Mouse (Mus musculus) intestine, embryonic 14.5 days (tissue): ENCODE measurements at regions not wholly inside any gene's neighbourhood (a gene's known extent, or its start where the extent isn't known, plus 50 kb on each side); places are given as distances from the start of the nearest gene placed in this dataset.
A peak's percentile ranks its signal among the peaks of the same experiment; 100 is the strongest.

ENCODE experiments used
- ATAC-seq: fragments of 200-750 bp; cut with Nextera tagmentation; replicated peaks from 2 replicates; pipeline ENCODE4 v1.8.0; 2017; ENCODE audit warnings: low read depth, moderate number of reproducible peaks, moderate TSS enrichment, moderate library complexity; ENCODE audit not compliant: low FRiP score, low TSS enrichment
- DNase-seq: peaks from one replicate; pipeline ENCODE4 v3.0.0-alpha.2; 2018; ENCODE audit warnings: low spot score
- H3K27ac ChIP-seq: fragments of 300-500 bp; sonication (generic); 2 replicates; pipeline ENCODE4 v1.5.1; 2014; ENCODE audit warnings: low read depth, mild to moderate bottlenecking, control low read depth
- H3K27me3 ChIP-seq: fragments of 300-500 bp; sonication (generic); replicated peaks from 2 replicates; pipeline ENCODE4 v1.6.1; 2014; ENCODE audit warnings: low read length, control low read depth; ENCODE audit not compliant: control insufficient read depth, insufficient read depth
- H3K36me3 ChIP-seq: fragments of 300-500 bp; sonication (generic); 2 replicates; pipeline ENCODE4 v1.6.1; 2014; ENCODE audit warnings: low read length, control low read depth; ENCODE audit not compliant: control insufficient read depth, insufficient read depth
- H3K4me1 ChIP-seq: fragments of 300-500 bp; sonication (generic); replicated peaks from 2 replicates; pipeline ENCODE4 v1.6.1; 2014; ENCODE audit warnings: low read length, control low read depth, mixed read lengths; ENCODE audit not compliant: control insufficient read depth, insufficient read depth
- H3K4me2 ChIP-seq: fragments of 300-500 bp; sonication (generic); 2 replicates; pipeline ENCODE4 v1.6.1; 2014; ENCODE audit warnings: low read length
- H3K4me3 ChIP-seq: fragments of 300-500 bp; sonication (generic); 2 replicates; pipeline ENCODE4 v1.5.1; 2014; ENCODE audit warnings: low read depth, low read length, control low read depth, mixed read lengths
- H3K9ac ChIP-seq: fragments of 300-500 bp; sonication (generic); 2 replicates; pipeline ENCODE4 v1.6.1; 2014; ENCODE audit warnings: mild to moderate bottlenecking, low read length
- H3K9me3 ChIP-seq: fragments of 300-500 bp; sonication (generic); 2 replicates; pipeline ENCODE4 v1.6.1; 2016; ENCODE audit warnings: low read length, control low read depth; ENCODE audit not compliant: control insufficient read depth
- WGBS: fragments of 180-500 bp; shearing (Covaris S2); extraction: QIAGEN DNeasy Blood & Tissue Kit; methylation state at CpG from one replicate; pipeline ENCODE4 v1.1.7; 2014; 5-methylcytosine and 5-hydroxymethylcytosine counted together

DNA sequence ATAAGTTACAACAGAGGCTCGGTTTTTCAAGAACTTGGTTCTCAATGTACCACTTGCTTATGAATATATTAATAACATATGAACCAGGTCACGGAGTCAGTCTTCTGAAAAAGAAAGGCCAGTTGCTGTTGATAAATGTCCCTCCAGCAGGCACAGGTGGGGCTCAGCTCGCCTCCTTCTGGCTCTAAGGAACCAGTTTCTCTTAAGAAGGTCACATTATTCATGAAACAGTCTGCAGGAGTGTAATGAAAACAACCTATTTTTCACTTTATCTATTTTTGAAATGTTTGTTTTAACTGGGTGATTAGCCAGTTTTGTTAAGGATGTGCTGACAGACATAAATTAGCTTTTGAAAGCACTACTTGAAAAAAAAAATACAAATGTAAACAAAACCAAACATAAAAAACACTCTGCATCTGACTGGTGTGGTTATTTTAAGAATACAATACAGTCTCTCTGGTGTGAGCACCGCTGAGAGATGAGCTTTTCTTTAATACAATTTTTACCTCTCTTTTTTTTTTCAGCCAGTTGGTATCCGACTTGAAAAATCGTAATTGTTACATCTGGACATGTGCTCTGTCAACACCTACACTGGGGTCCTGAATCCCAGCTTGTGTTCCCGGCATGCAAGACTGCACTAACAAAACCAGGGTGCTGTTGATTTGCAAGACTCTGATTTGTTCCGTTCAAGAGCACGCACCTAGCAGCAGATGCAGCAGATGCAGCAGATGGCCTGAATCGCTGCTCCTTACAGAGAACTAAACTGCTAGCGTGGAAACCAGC, 651.8 kb downstream of the Ntrk3 start:
- 21% methylated on average over 11 of the region's 11 CpGs for WGBS
- DNase-seq: no peak
- Histone ChIP-seq H3K4me2 (peak overlapping the region; percentile 32), H3K9me3 (no peaks in the 10 kb centered on the region), H3K27ac (peak overlapping the region; percentile 45; the same call in 1 of the 2 replicates), H3K4me1 (peaks cover 13% of the 10 kb centered on the region; the same call in 1 of the 2 replicates), H3K4me3 (no peak overlapping the region), H3K9ac (no peak overlapping the region), H3K27me3 (no peaks in the 10 kb centered on the region), H3K36me3 (no peaks in the 10 kb centered on the region)
- ATAC-seq: no peak

DNA sequence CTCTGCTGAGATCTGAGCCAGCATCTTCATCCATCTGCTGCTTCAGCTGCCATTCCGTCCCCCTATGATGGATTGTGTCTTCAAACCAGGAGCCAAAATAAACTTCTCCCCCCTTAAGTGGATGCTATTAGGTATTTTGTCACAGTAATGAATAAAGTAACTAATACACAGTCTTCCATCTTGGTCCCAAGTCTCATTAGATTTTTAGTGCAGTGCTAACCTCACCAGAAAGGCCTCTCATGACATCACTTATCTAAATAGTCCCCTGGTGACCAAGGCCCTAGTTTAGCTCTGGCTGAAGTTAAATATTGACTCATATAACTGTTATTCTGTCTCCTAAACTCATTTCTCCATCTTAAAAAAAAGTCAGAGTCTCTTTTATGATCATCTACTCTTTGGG, 658.1 kb downstream of the Ntrk3 start:
- H3K27me3 ChIP-seq: no peaks in the 10 kb centered on the region
- H3K4me1 ChIP-seq: no peaks in the 10 kb centered on the region
- H3K9ac ChIP-seq: no peak overlapping the region
- no peak overlapping the region for H3K27ac ChIP-seq
- WGBS: 33% methylated on average over 1 of the region's 1 CpGs
- DNase-seq (no peak), ATAC-seq (no peak)
- H3K4me3 ChIP-seq: no peak overlapping the region
- no peaks in the 10 kb centered on the region for H3K9me3 ChIP-seq
- H3K36me3 ChIP-seq: no peaks in the 10 kb centered on the region
- no peak overlapping the region for H3K4me2 ChIP-seq

DNA sequence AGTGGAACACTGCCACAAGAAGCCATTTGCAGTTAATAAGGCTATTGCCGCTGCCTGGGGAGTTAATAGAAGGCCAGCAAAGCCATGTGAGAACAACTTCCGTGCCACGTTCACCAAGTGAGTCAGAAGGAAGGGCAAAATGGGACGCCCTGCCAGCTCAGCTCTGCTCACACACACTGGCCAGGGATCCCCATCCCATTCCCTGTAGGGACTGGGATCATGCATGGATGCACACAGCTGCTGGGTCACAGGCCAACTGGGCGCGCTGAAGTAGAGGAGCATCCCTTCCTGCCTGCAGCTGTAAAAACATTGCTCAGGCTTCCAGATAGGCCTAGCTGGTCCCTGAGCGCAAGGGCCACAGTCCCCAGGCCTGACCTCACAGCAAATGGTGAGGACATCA, 666.7 kb downstream of the Ntrk3 start:
- H3K4me1 ChIP-seq: no peaks in the 10 kb centered on the region
- 87% methylated on average over 7 of the region's 7 CpGs for WGBS
- H3K4me3 ChIP-seq: no peak overlapping the region
- no peak for DNase-seq
- no peak for ATAC-seq
- no peak overlapping the region for H3K9ac ChIP-seq
- H3K27me3 ChIP-seq: no peaks in the 10 kb centered on the region
- no peaks in the 10 kb centered on the region for H3K9me3 ChIP-seq
- no peaks in the 10 kb centered on the region for H3K36me3 ChIP-seq
- H3K4me2 ChIP-seq: no peak overlapping the region
- H3K27ac ChIP-seq: no peak overlapping the region

DNA sequence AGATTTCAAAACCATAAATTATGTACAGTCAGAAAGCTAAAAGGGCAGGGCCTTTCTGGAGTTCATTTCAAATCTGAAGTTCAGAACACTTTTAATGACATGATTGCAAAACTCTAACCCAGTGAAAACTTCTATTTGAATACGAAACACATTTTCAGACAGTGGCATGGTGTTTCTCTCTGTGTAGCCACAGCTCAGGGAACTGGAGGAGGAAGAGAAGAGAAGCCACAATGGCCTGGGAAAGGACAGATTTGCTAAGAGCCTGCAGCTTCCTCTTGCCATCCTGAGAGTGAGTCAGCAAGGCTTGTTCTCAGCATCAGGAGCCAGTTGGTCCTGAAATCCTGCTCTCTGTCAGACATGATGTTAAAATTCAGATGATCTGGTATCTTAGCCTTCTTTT, 676.2 kb downstream of the Ntrk3 start:
- Histone ChIP-seq H3K9ac (no peak overlapping the region), H3K27me3 (no peaks in the 10 kb centered on the region), H3K9me3 (no peaks in the 10 kb centered on the region), H3K4me2 (no peak overlapping the region), H3K27ac (no peak overlapping the region), H3K36me3 (no peaks in the 10 kb centered on the region), H3K4me1 (no peaks in the 10 kb centered on the region), H3K4me3 (no peak overlapping the region)
- no peak for ATAC-seq
- DNase-seq: no peak
- 62% methylated on average over 1 of the region's 1 CpGs for WGBS

DNA sequence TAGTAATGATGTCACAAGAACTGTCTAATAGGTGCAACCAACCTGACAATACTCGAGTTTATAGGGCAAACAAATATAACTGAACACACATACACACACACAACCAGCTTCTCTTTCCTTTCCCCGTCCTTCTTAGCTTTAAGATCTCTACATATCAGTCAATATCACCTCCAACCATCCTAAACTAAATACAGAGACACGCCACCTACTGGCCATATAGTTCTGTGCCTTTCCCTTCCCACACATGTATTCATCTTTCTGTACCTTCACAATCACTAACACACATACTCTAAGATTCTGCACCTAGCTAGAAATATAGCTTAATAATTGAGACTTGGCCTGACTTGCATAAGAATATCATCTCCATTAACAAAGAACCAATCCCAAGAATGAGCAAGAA, 688.2 kb downstream of the Ntrk3 start:
- no peaks in the 10 kb centered on the region for H3K4me1 ChIP-seq
- H3K4me3 ChIP-seq: no peak overlapping the region
- DNase-seq (no peak), ATAC-seq (no peak)
- no peaks in the 10 kb centered on the region for H3K27me3 ChIP-seq
- WGBS: 56% methylated on average over 3 of the region's 3 CpGs
- no peak overlapping the region for H3K9ac ChIP-seq
- no peaks in the 10 kb centered on the region for H3K36me3 ChIP-seq
- H3K4me2 ChIP-seq: no peak overlapping the region
- no peaks in the 10 kb centered on the region for H3K9me3 ChIP-seq
- H3K27ac ChIP-seq: no peak overlapping the region

DNA sequence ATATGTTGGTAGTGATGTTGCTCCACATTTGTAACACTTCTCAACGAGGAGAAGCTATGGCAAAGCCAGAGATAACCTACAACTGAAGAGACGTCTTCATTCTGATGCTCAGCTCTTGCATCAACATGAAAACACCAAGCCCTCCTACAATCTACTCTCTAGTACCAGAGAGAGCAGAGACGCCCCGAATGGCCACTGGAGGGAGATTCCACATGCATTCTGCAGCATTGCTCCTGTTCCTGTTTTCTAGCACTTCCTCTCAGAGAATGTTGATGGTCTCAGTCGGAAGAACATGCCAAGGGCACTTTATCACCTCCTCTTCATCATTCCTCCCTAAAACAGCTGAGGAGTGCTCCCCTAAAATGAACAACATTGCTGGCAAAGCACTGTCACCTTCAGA, 692.4 kb downstream of the Ntrk3 start:
- Histone ChIP-seq H3K36me3 (no peaks in the 10 kb centered on the region), H3K9me3 (no peaks in the 10 kb centered on the region), H3K4me3 (no peak overlapping the region), H3K27me3 (no peaks in the 10 kb centered on the region), H3K9ac (no peak overlapping the region), H3K4me1 (no peaks in the 10 kb centered on the region), H3K27ac (no peak overlapping the region), H3K4me2 (no peak overlapping the region)
- no peak for DNase-seq
- WGBS: 60% methylated on average over 5 of the region's 5 CpGs
- no peak for ATAC-seq

DNA sequence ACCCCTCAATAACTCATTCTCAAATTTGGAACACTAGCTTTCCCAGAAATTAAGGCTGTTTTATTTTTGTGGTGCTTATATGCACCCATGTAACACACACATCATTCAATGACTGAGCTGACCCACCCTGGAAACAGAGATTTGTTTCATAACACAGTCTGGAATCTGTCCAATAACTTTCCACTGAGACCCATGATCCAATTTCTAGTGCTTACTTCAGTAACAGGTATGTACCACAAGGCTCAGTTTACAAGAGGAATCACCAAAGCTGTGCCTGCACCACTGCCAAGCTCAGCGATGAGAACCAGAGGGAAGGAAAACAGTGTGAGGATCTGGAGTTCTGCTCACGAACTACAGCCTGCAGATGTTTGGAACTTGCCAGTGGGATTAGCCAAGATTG, 706.8 kb downstream of the Ntrk3 start:
- H3K36me3 ChIP-seq: no peaks in the 10 kb centered on the region
- H3K9ac ChIP-seq: no peak overlapping the region
- DNase-seq (no peak), ATAC-seq (no peak)
- no peaks in the 10 kb centered on the region for H3K4me1 ChIP-seq
- no peak overlapping the region for H3K4me3 ChIP-seq
- no peak overlapping the region for H3K4me2 ChIP-seq
- 36% methylated on average over 2 of the region's 2 CpGs for WGBS
- no peaks in the 10 kb centered on the region for H3K27me3 ChIP-seq
- H3K9me3 ChIP-seq: no peaks in the 10 kb centered on the region
- no peak overlapping the region for H3K27ac ChIP-seq

DNA sequence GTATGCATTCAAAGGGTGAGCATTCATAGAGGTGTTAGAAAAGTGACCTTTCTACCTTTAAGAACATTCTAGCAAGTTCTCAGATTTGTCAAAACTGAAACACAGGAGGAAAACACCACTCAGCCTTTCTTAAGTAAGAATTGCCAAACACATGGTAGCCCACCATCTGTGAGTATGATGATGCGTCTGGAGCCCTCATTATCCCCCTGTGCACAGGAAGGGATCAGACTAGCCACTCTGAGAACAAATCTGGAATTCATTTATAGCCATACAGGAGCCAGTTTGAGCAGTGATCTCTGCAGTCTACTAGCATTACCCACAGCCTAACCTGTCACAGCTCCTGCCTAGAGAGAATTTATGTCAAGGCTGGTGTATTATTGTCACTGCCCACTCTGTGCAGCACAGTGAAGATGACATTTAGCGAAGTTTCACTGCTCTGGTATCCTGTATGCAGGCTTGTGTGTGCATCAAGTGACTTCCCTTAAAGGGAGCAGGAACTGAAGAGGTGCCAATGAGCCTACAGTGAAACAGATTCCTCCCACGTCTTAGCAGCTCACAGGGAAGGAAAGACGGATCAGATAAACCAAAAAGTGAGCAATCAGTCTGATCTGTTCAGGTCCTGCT, 710.7 kb downstream of the Ntrk3 start:
- H3K36me3 ChIP-seq: no peaks in the 10 kb centered on the region
- H3K27ac ChIP-seq: no peak overlapping the region
- no peak overlapping the region for H3K4me2 ChIP-seq
- WGBS: 63% methylated on average over 4 of the region's 4 CpGs
- no peak for DNase-seq
- ATAC-seq: no peak
- H3K4me1 ChIP-seq: no peaks in the 10 kb centered on the region
- H3K9ac ChIP-seq: no peak overlapping the region
- no peak overlapping the region for H3K4me3 ChIP-seq
- no peaks in the 10 kb centered on the region for H3K27me3 ChIP-seq
- no peaks in the 10 kb centered on the region for H3K9me3 ChIP-seq

DNA sequence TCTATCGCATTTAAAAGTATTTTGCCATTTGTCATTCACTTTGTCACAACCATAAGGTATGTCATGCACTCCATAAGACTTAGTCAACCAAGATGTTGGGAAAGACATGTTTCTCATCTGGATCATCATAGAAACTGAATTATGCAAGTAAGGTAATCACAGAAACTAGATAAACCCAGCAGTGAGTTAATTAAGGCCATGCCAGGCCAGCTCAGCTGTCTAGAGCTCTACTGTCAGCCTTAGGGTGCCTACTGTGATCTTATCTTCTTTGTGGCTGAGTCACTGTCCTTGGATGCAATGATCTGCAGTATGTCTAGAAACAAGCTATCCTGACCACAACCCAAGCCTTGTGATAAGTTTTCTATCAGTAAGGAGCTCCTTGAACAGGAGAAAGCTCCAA, 714.2 kb downstream of the Ntrk3 start:
- no peaks in the 10 kb centered on the region for H3K9me3 ChIP-seq
- H3K4me3 ChIP-seq: no peak overlapping the region
- 95% methylated on average over 1 of the region's 1 CpGs for WGBS
- DNase-seq: no peak
- H3K27me3 ChIP-seq: no peaks in the 10 kb centered on the region
- no peak overlapping the region for H3K27ac ChIP-seq
- H3K36me3 ChIP-seq: no peaks in the 10 kb centered on the region
- H3K4me1 ChIP-seq: no peaks in the 10 kb centered on the region
- ATAC-seq: no peak
- H3K9ac ChIP-seq: no peak overlapping the region
- no peak overlapping the region for H3K4me2 ChIP-seq
